Mouse (Mus musculus): Measurements from ENCODE around the gene Tmem95.
A peak's percentile ranks its signal among the peaks of the same experiment; 100 is the strongest.

The Tmem95 gene

DNA sequence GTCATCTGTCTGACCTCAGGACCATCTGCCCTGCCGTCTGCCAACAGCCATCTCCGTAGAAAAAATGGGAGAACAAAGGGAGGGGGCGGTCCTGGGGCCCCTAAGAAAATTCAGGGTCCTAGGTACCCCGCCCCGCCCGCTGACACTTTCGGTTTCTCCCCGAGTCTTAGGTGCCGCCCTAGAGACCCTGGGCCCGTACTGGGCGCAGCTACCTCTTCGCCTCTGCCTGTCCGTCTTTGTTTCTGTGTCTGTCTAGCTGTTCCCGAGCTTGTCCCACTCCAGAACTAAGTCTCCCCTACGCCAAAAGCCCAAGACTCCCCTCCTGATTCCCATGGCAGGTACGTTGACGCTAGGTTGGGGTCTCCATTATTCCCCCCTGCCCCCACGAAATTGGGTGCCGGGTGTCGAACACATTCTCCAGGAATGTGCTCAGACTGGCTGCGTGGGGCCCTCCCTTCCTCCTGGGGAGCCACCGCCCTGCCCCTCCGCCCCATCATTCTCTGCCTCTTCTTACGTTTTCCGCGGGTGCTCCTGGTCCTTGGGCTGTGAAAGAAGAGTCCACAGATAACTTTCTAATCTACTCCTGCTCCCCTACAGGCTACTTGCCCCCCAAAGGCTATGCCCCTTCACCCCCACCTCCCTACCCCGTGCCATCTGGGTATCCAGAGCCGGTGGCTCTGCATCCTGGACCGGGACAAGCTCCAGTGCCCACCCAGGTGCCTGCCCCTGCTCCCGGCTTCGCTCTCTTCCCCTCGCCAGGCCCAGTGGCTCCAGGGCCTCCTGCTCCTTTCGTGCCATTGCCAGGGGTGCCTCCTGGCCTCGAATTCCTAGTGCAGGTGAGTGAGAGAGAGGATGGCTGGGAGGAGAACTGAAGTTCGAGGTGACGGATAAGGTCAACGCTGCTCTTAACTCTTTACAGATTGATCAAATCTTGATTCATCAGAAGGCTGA is 30.8 kb downstream of the Tmem95 start:
- DNase-seq (ENCODE audit: low spot score): peak; percentile 61

GRCm38 (mm10) chr11:69846198-69846680 is 31.6 kb downstream of the Tmem95 start, which contains the start of gene Plscr3:
Plscr3 (plus strand) TSS chr11:69846376.
- DNase-seq (ENCODE audit: low spot score): peak; percentile 92

GRCm38 (mm10) chr11:69838714-69839104 is 39.1 kb downstream of the Tmem95 start:
- DNase-seq (ENCODE audit: low spot score): no peak

DNA sequence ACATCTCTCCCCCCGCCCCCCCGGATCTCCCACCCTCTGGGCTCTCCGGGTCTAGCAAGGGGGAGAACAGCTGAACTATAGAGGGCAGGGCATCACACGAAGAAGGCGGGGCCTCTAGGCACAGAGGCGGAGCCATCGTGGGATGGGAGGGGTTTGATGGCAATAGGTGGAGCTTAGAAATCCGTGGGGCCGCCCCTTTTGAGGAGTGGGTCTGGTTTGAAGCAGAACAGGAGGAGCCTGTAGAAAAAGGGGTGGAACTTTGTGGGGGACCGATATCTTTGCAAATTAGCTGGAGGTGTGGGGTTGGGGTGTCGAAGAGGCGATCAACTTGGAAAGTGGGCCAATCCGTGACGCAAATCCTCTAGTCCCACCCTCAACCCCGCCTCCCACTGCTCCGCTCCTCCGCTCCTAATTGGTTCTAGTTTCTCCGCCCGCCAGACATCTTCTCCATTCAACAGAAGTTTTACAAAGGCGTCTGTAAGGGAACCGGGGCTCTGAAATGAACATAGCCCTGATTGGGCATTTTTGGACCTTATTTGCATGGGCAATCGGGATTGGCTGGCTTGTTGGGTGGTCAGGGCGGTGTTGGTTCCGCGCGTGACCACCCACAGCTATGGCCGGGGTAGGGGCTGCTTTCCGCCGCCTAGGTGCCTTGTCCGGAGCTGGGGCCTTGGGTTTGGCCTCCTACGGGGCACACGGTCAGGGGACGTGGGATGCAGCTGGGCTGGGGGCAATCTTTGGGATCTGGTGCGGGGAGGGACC is 39.7 kb downstream of the Tmem95 start, which contains the start of gene Tmem256:
TSS of gene Tmem256 (plus strand) at position 563 of the 762 bp plus-strand sequence.
- peak; percentile 84 for DNase-seq (ENCODE audit: low spot score)

- peak; percentile 45 for DNase-seq (ENCODE audit: low spot score)
These were observed 40.2 kb downstream of the Tmem95 start, which contains the start of gene Nlgn2 for GRCm38 (mm10) chr11:69837604-69837951. Nlgn2 (minus strand) TSS chr11:69837784.

- no peak for DNase-seq (ENCODE audit: low spot score)
These were observed 40.9 kb downstream of the Tmem95 start for GRCm38 (mm10) chr11:69836703-69837576.

DNA sequence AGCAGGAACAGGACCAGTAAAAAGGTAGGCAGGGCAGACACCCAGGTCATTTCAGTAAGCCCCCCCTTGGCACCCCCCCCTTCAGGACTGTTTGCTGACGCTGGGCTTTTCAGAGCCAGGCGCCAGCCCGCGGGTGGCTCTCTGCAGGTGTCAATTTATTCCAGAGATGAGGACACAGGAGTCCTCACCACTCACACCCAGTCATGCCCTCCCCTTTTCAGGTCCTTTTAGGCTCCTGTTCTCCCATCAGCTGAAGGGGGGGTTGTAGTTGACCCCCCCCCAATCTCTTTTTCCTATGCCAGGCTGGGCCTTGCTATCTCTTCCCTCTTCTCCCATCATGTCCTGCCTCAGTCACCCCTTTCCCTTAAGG is 41.9 kb downstream of the Tmem95 start:
- no peak for DNase-seq (ENCODE audit: low spot score)

DNA sequence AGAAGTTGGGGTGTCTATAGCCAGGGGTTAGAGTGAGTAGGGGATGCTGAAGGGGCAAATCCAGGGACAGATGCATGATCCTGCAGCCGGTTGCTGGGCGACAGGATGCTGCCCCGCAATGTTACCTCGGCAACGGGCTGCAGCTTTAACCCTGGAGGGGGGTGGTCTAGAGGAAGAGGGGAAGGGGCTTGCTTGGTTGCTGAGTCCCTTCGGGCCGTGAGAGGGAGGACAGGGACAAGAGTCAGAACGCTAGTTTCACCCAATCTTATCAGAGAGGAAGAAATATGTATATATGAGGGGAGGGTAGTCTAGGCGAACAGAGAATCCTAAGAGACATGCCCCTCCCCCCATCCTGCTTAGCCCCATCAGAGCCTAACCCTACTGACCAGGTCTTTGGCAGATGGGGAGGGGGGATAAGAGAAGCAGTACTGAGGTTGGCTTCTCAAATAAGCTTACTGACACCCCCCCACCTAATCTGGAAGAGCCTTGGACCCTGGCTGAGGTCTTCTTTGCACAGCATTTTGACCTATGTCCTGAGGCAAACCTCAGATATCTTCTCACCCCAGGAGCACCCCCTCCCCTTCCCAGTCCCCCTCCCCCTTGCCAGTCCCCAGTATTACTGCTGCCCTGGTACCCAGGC is 42.4 kb downstream of the Tmem95 start:
- DNase-seq (ENCODE audit: low spot score): no peak

GRCm38 (mm10) chr11:69834001-69834549 is 43.7 kb downstream of the Tmem95 start:
- no peak for DNase-seq (ENCODE audit: low spot score)

DNA sequence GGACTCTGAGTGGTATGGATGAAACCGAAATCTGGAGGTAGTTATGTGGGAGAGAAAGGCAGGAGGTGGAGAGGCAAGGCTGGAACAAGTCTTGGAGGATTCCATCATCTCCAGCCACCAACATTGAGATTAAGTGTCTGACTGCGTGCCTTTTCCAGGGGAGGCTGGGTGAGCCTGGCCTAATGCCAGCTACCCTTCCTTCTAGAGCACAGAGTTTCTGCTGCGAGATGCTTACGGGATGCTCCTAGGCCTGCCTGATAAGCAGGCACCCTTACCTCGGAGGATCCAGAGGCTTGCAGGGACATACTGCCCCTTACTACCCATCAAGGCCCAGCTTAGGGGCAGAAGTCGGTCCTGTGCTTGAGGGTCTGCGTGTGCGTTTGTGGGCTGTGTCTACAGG is 44.3 kb downstream of the Tmem95 start:
- no peak for DNase-seq (ENCODE audit: low spot score)

GRCm38 (mm10) chr11:69828832-69829231 is 49.0 kb downstream of the Tmem95 start:
- DNase-seq (ENCODE audit: low spot score): no peak

Measured in urinary bladder, postnatal 25 days (tissue).